Mouse (Mus musculus): ENCODE data around the gene Fbxw7. TPM values are rescaled to one million over a fixed set of nuclear protein-coding genes. Genes with fewer than 3 reads are reported as not detected.

Fbxw7 gene
- polyA plus RNA-seq, 1 experiment = 4.1 TPM

DNA sequence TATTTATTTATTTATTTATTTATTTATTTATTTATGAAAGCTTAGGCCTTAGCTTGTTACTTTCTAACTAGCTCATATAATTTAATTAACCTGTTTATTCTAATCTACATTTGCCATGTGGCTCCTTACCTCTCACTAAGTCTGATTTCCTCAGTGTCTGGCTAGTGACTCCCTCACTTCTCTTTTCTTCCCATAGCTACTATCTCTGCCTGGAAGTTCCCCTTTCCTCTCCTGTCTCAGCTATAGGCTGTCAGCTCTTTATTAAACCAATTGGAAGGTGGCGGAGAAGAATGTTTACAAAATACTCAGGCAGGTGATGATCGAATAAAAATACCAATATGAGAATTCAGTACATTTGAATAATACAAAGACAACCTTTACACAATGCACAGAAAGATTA, 27.7 kb downstream of the Fbxw7 start:
- Histone ChIP-seq H3K27me3 (replicated peaks; ENCODE audit: control insufficient read depth, insufficient read depth, low read length) (no peaks in the 10 kb centered on the region), H3K4me1 (ENCODE audit: control insufficient read depth, insufficient read depth, low read length) (no peaks in the 10 kb centered on the region), H3K36me3 (ENCODE audit: control insufficient read depth, insufficient read depth, low read length) (no peaks in the 10 kb centered on the region), H3K4me3 (ENCODE audit: insufficient read depth, low read depth, low read length) (no peak overlapping the region), H3K27ac (ENCODE audit: insufficient read depth, low read depth, low read length) (no peak overlapping the region)
- no peak for DNase-seq
- TF ChIP-seq POLR2A (IDR thresholded peaks at IDR 0.05; ENCODE audit: low read depth, low read length) (no peak), CTCF (conservative IDR thresholded peaks at IDR 0.05; ENCODE audit: insufficient read depth, insufficient read length, low read depth, low read length) (no peak)
- 90% methylated on average over 2 of the region's 2 CpGs for WGBS

DNA sequence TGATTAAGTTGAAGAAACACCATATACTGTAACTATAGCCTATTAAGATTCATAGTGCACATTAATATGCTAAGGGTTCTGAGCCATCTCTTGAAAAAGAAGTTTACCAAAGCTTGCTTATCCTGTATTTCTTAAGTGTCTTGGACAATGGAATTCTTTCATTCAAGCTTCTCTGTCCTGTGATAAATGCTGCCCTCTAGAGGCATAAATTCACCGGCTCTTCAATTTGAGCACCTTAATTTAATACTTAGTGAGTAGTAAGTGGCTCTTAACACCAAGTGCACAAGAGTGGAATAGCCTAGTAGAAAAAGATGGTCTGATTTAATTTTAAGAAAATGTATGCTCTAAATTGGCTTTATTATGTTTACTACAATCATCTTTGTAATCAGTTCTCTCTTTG, 28.5 kb downstream of the Fbxw7 start:
- 24% methylated on average over 1 of the region's 1 CpGs for WGBS
- DNase-seq = peak; percentile 79
- Histone ChIP-seq H3K4me1 (ENCODE audit: control insufficient read depth, insufficient read depth, low read length) (no peaks in the 10 kb centered on the region), H3K27ac (ENCODE audit: insufficient read depth, low read depth, low read length) (no peak overlapping the region), H3K4me3 (ENCODE audit: insufficient read depth, low read depth, low read length) (no peak overlapping the region), H3K36me3 (ENCODE audit: control insufficient read depth, insufficient read depth, low read length) (no peaks in the 10 kb centered on the region), H3K27me3 (replicated peaks; ENCODE audit: control insufficient read depth, insufficient read depth, low read length) (no peaks in the 10 kb centered on the region)
- TF ChIP-seq CTCF (conservative IDR thresholded peaks at IDR 0.05; ENCODE audit: insufficient read depth, insufficient read length, low read depth, low read length) (no peak), POLR2A (IDR thresholded peaks at IDR 0.05; ENCODE audit: low read depth, low read length) (no peak)

DNA sequence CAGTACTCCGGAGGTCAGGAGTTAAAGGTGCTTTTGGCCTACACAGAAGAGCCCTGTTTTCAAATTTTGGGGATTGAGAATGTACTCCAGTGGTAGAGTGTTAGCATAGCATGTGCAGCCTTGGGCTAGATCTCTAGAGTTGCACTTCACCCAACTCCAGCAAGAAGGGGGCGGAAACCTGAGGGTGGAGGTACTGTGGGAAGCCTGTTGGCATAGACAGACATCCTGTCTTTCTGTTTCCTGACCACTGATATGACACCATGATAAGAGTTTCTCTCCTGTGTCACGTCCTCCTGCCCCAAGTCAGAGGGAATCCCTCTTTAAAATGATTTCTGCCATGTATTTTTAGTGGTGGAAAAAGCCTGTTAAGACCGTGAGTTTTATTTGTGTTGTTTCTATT, 33.7 kb downstream of the Fbxw7 start:
- no peaks in the 10 kb centered on the region for H3K36me3 ChIP-seq (ENCODE audit: control insufficient read depth, insufficient read depth, low read length)
- H3K27me3 ChIP-seq (replicated peaks; ENCODE audit: control insufficient read depth, insufficient read depth, low read length) = no peaks in the 10 kb centered on the region
- TF ChIP-seq POLR2A (IDR thresholded peaks at IDR 0.05; ENCODE audit: low read depth, low read length) (no peak), CTCF (conservative IDR thresholded peaks at IDR 0.05; ENCODE audit: insufficient read depth, insufficient read length, low read depth, low read length) (no peak)
- WGBS = 73% methylated on average over 4 of the region's 4 CpGs
- no peak overlapping the region for H3K4me3 ChIP-seq (ENCODE audit: insufficient read depth, low read depth, low read length)
- peaks cover 9% of the 10 kb centered on the region; the same call in 1 of the 2 replicates for H3K4me1 ChIP-seq (ENCODE audit: control insufficient read depth, insufficient read depth, low read length)
- peak overlapping the region; percentile 39; the same call in 1 of the 2 replicates for H3K27ac ChIP-seq (ENCODE audit: insufficient read depth, low read depth, low read length)
- DNase-seq = peak; percentile 60

DNA sequence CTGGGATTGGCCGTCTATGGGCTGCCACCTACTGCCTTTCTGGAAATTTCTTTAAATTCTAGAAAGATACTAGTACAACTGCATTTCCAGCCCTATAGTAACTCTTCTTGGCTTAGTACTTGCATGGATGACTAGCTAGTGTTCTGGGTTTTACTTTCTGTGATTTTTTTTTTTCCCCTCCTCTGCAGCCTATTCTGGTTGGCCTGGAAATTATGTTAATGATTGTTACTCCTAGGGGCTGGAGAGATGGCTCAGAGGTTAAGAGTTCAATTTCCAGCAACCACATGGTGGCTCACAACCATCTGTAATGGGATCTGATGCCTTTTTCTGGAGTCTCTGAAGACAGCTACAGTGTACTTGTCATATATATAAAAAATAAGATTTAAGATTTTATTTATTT, 35.4 kb downstream of the Fbxw7 start:
- WGBS = 86% methylated on average over 1 of the region's 1 CpGs
- peaks cover 9% of the 10 kb centered on the region; the same call in 1 of the 2 replicates for H3K4me1 ChIP-seq (ENCODE audit: control insufficient read depth, insufficient read depth, low read length)
- H3K36me3 ChIP-seq (ENCODE audit: control insufficient read depth, insufficient read depth, low read length) = no peaks in the 10 kb centered on the region
- no peaks in the 10 kb centered on the region for H3K27me3 ChIP-seq (replicated peaks; ENCODE audit: control insufficient read depth, insufficient read depth, low read length)
- no peak overlapping the region for H3K4me3 ChIP-seq (ENCODE audit: insufficient read depth, low read depth, low read length)
- H3K27ac ChIP-seq (ENCODE audit: insufficient read depth, low read depth, low read length) = no peak overlapping the region
- peak; percentile 50 for DNase-seq
- no peak for TF ChIP-seq CTCF (conservative IDR thresholded peaks at IDR 0.05; ENCODE audit: insufficient read depth, insufficient read length, low read depth, low read length)
- no peak for TF ChIP-seq POLR2A (IDR thresholded peaks at IDR 0.05; ENCODE audit: low read depth, low read length)

DNA sequence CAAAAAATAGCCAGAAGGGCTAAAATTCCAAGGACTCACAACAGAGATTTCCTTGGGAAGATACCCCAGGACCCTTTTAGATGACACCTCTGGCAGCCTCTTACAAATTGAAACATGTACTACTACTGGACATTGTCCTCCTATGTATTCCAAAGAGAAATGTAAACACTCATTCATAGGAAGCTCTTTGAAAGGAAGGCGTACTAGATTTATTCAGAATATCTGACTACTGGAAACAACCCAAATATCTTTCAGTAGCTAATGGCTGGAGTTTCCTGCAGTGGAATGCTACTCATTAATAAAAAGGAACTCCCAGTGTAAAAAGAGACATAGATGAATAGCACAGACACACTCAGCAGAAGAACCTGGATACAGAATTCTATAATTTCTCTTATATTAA, 36.7 kb downstream of the Fbxw7 start:
- TF ChIP-seq CTCF (conservative IDR thresholded peaks at IDR 0.05; ENCODE audit: insufficient read depth, insufficient read length, low read depth, low read length) (no peak), POLR2A (IDR thresholded peaks at IDR 0.05; ENCODE audit: low read depth, low read length) (no peak)
- Histone ChIP-seq H3K4me3 (ENCODE audit: insufficient read depth, low read depth, low read length) (no peak overlapping the region), H3K27ac (ENCODE audit: insufficient read depth, low read depth, low read length) (no peak overlapping the region), H3K4me1 (ENCODE audit: control insufficient read depth, insufficient read depth, low read length) (peaks cover 9% of the 10 kb centered on the region; the same call in 1 of the 2 replicates), H3K36me3 (ENCODE audit: control insufficient read depth, insufficient read depth, low read length) (no peaks in the 10 kb centered on the region), H3K27me3 (replicated peaks; ENCODE audit: control insufficient read depth, insufficient read depth, low read length) (no peaks in the 10 kb centered on the region)
- DNase-seq = peak; percentile 48
- 20% methylated on average over 1 of the region's 1 CpGs for WGBS

DNA sequence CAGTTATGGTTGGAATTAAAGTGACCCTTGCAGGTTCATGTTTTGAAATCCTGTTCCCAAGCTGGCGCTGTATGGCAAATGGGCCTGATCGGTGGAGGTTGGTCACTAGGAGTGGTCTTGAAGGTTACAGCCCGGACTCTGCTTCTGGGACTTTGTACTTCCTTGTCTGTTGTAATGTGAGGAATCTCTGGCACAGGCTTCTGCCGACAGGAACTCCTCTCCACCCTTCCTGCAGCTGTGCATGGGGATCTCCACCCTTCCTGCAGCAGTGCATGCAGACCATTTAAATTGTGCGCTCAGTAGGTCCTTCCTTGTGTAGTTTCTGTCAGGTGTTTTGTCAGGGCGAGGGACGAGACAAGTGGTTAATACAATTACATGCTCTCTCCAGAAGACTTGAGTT, 37.8 kb downstream of the Fbxw7 start:
- H3K4me3 ChIP-seq (ENCODE audit: insufficient read depth, low read depth, low read length) = no peak overlapping the region
- peak; percentile 88 for DNase-seq
- no peaks in the 10 kb centered on the region for H3K27me3 ChIP-seq (replicated peaks; ENCODE audit: control insufficient read depth, insufficient read depth, low read length)
- H3K36me3 ChIP-seq (ENCODE audit: control insufficient read depth, insufficient read depth, low read length) = no peaks in the 10 kb centered on the region
- WGBS = 40% methylated on average over 7 of the region's 7 CpGs
- peak overlapping the region; percentile 30; the same call in 1 of the 2 replicates for H3K27ac ChIP-seq (ENCODE audit: insufficient read depth, low read depth, low read length)
- TF ChIP-seq CTCF (conservative IDR thresholded peaks at IDR 0.05; ENCODE audit: insufficient read depth, insufficient read length, low read depth, low read length) (no peak), POLR2A (IDR thresholded peaks at IDR 0.05; ENCODE audit: low read depth, low read length) (no peak)
- H3K4me1 ChIP-seq (ENCODE audit: control insufficient read depth, insufficient read depth, low read length) = peaks cover 9% of the 10 kb centered on the region; the same call in 1 of the 2 replicates

DNA sequence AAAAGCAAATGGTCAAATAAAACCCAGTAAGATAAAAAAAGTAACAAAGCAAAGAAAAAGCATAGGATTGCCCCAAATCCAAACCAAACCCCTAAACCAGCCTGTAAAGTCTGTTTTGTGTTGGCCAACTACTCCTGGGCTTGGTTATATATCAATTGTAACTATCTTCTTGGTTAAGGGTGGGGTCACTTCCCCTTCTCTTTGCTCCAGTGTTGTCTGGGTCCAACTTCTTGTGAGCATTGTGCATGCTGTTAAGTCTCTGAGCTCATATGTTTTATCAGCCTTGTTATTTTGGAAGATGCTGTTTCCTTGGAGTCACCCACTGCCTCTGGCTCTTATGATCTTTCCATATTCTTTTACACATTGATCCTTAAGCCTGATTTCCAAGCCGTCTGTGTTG, 39.4 kb downstream of the Fbxw7 start:
- Histone ChIP-seq H3K27ac (ENCODE audit: insufficient read depth, low read depth, low read length) (no peak overlapping the region), H3K4me1 (ENCODE audit: control insufficient read depth, insufficient read depth, low read length) (peaks cover 9% of the 10 kb centered on the region; the same call in 1 of the 2 replicates), H3K36me3 (ENCODE audit: control insufficient read depth, insufficient read depth, low read length) (no peaks in the 10 kb centered on the region), H3K27me3 (replicated peaks; ENCODE audit: control insufficient read depth, insufficient read depth, low read length) (no peaks in the 10 kb centered on the region), H3K4me3 (ENCODE audit: insufficient read depth, low read depth, low read length) (no peak overlapping the region)
- no peak for DNase-seq
- 89% methylated on average over 1 of the region's 1 CpGs for WGBS
- TF ChIP-seq POLR2A (IDR thresholded peaks at IDR 0.05; ENCODE audit: low read depth, low read length) = no peak
- no peak for TF ChIP-seq CTCF (conservative IDR thresholded peaks at IDR 0.05; ENCODE audit: insufficient read depth, insufficient read length, low read depth, low read length)

Measured in kidney, adult 2 months (tissue).